Mouse (Mus musculus) CH12.LX (cell line): ENCODE measurements around the gene Gstm1. TPM values are rescaled to one million over a fixed set of nuclear protein-coding genes. Genes with fewer than 3 reads are reported as not detected.
"Not testable (repeated sequence)": the region's sequence is repeated elsewhere in the genome, so short reads cannot be mapped to it uniquely, and the experiment has no call there.

ENCODE experiments used
- DNase-seq: peaks from one replicate; pipeline ENCODE4 v3.0.0-alpha.2; 2013; ENCODE audit errors: extremely low read depth
- H3K27ac ChIP-seq: 2 replicates; pipeline ENCODE4 v1.5.1; 2012; ENCODE audit warnings: low read depth, mild to moderate bottlenecking, control low read depth, moderate library complexity; ENCODE audit not compliant: insufficient read depth
- H3K27me3 ChIP-seq: replicated peaks from 2 replicates; pipeline ENCODE3; 2012; ENCODE audit warnings: inconsistent platforms
- H3K36me3 ChIP-seq, 2 experiments: replicated peaks in 1 of 2; 2 replicates each; pipeline versions ENCODE3 to v1.6.1; 2012; ENCODE audit warnings: inconsistent platforms in 1 of 2, low read length in 1 of 2, mild to moderate bottlenecking in 1 of 2, mixed read lengths in 1 of 2, moderate library complexity in 1 of 2; ENCODE audit not compliant: control insufficient read depth in 1 of 2, insufficient read depth in 1 of 2
- H3K4me1 ChIP-seq, 2 experiments: 2 replicates each; pipeline ENCODE4 v1.6.1; 2012; ENCODE audit warnings: inconsistent platforms in 1 of 2, moderate library complexity in 1 of 2; ENCODE audit not compliant: insufficient read depth in 2 of 2, control insufficient read depth in 1 of 2
- H3K4me2 ChIP-seq: 2 replicates; pipeline ENCODE4 v1.6.1; 2012; ENCODE audit warnings: low read depth, mild to moderate bottlenecking, control low read depth; ENCODE audit not compliant: poor library complexity, insufficient read depth, severe bottlenecking
- H3K4me3 ChIP-seq, 3 experiments: fragments of 150-350 bp in 1 of 3; sonication (generic) in 1 of 3; replicated peaks in 1 of 3; 2 replicates each; pipeline versions ENCODE3 to v1.5.1; 2011 to 2012; ENCODE audit warnings: low read depth in 2 of 3, low read length in 2 of 3, mild to moderate bottlenecking in 2 of 3, moderate library complexity in 2 of 3, control low read depth in 1 of 3, improper control_type of control experiment in 1 of 3, inconsistent platforms in 1 of 3, mixed read lengths in 1 of 3; ENCODE audit not compliant: poor library complexity in 1 of 3
- H3K79me2 ChIP-seq: replicated peaks from 2 replicates; pipeline ENCODE4 v1.6.1; 2012; ENCODE audit warnings: mild to moderate bottlenecking, moderate library complexity; ENCODE audit not compliant: control insufficient read depth, poor library complexity, insufficient read depth, severe bottlenecking; ENCODE audit errors: extremely low read depth
- H3K9ac ChIP-seq: 2 replicates; pipeline ENCODE4 v1.6.1; 2012; ENCODE audit warnings: low read depth, mild to moderate bottlenecking, control low read depth, moderate library complexity; ENCODE audit not compliant: insufficient read depth
- H3K9me3 ChIP-seq: replicated peaks from 2 replicates; pipeline ENCODE3; 2012; ENCODE audit warnings: low read length, inconsistent platforms, mixed read lengths
- BHLHE40 ChIP-seq: IDR thresholded peaks from 2 replicates; pipeline ENCODE4 v1.6.1; 2011; ENCODE audit warnings: mild to moderate bottlenecking, low read depth, low read length, improper control_type of control experiment
- CHD1 ChIP-seq: IDR thresholded peaks from 2 replicates; pipeline ENCODE4 v1.6.1; 2012; ENCODE audit warnings: low read depth, low read length, improper control_type of control experiment, inconsistent platforms
- CTCF ChIP-seq, 2 experiments: IDR thresholded peaks in 1 of 2; conservative IDR thresholded peaks in 1 of 2; 2 replicates each; pipeline ENCODE4 v1.5.1; 2011 to 2012; ENCODE audit warnings: low read depth in 2 of 2, low read length in 2 of 2, improper control_type of control experiment in 1 of 2, inconsistent platforms in 1 of 2, mild to moderate bottlenecking in 1 of 2, moderate library complexity in 1 of 2
- E2F4 ChIP-seq: IDR thresholded peaks from 2 replicates; pipeline ENCODE4 v1.6.1; 2011; ENCODE audit warnings: low read depth, low read length, improper control_type of control experiment; ENCODE audit not compliant: insufficient replicate concordance
- GABPA ChIP-seq: IDR thresholded peaks from 2 replicates; pipeline ENCODE4 v1.6.1; 2012; ENCODE audit warnings: low read depth, low read length, improper control_type of control experiment, inconsistent platforms; ENCODE audit not compliant: insufficient replicate concordance
- MAZ ChIP-seq: IDR thresholded peaks from 2 replicates; pipeline ENCODE4 v1.6.1; 2012; ENCODE audit warnings: low read depth, mild to moderate bottlenecking, inconsistent platforms, low read length, improper control_type of control experiment, moderate library complexity
- MYC ChIP-seq: IDR thresholded peaks from 2 replicates; pipeline ENCODE4 v1.6.1; 2011; ENCODE audit warnings: low read depth, mild to moderate bottlenecking, improper control_type of control experiment, low read length
- NRF1 ChIP-seq: IDR thresholded peaks from 2 replicates; pipeline ENCODE4 v1.6.1; 2014; ENCODE audit warnings: low read depth, mild to moderate bottlenecking, inconsistent platforms, low read length, improper control_type of control experiment, moderate library complexity
- PAX5 ChIP-seq: IDR thresholded peaks from 2 replicates; pipeline ENCODE4 v1.6.1; 2012; ENCODE audit warnings: low read length, inconsistent platforms, mixed read lengths
- POLR2A ChIP-seq: IDR thresholded peaks from 2 replicates; pipeline ENCODE4 v1.6.1; 2011; ENCODE audit warnings: low read depth, mild to moderate bottlenecking, improper control_type of control experiment, low read length
- POLR2AphosphoS2 ChIP-seq: IDR thresholded peaks from 2 replicates; pipeline ENCODE4 v1.6.1; 2011; ENCODE audit warnings: low read depth, low read length, improper control_type of control experiment
- SIN3A ChIP-seq: IDR thresholded peaks from 2 replicates; pipeline ENCODE4 v1.6.1; 2012; ENCODE audit warnings: low read length, improper control_type of control experiment, inconsistent platforms
- TBP ChIP-seq: conservative IDR thresholded peaks from 2 replicates; pipeline ENCODE4 v1.6.1; 2011; ENCODE audit warnings: low read depth, low read length, improper control_type of control experiment
- USF2 ChIP-seq: conservative IDR thresholded peaks from 2 replicates; pipeline ENCODE4 v1.6.1; 2011; ENCODE audit warnings: low read depth, low read length, improper control_type of control experiment
- ZMIZ1 ChIP-seq: IDR thresholded peaks from 2 replicates; pipeline ENCODE4 v1.6.1; 2012; ENCODE audit warnings: low read depth, mild to moderate bottlenecking, inconsistent platforms, low read length, improper control_type of control experiment
- dilution Hi-C: fragments of 300-500 bp; cut with MboI; formaldehyde crosslinking; loops from 2 replicates; pipeline ENCODE4 v1.14.3; 2020; ENCODE audit warnings: low sequenced_read_pairs; ENCODE audit not compliant: extremely low pct_unique_long_range_greater_than_20kb, extremely low pct_ligation_motif_present
- in situ Hi-C: fragments of 300-500 bp; cut with MboI; formaldehyde crosslinking; loops from 3 replicates; pipeline ENCODE4 v1.14.3; 2019; ENCODE audit warnings: low sequenced_read_pairs, low pct_ligation_motif_present, low pct_unique_long_range_greater_than_20kb, mixed read lengths
- polyA plus RNA-seq: library from polyadenylated mRNA; unstranded; fragments of >175 nt; gene quantifications from 2 replicates; pipeline ENCODE4 v1.2.1, GENCODE M21; 2012; ENCODE audit warnings: low read depth; ENCODE audit not compliant: insufficient read length
- total RNA-seq, 2 experiments: library from RNA; depleted of rRNA; stranded (reverse); fragments of 300-350 nt in 1 of 2; fragments of >200 nt in 1 of 2; gene quantifications; 2 replicates each; pipeline ENCODE4 v1.2.3; 2012 to 2014

Gstm1 gene
- total and polyA plus RNA-seq, 3 experiments = 0.25 to 5.4 (median 0.35) TPM

- Histone ChIP-seq H3K79me2 (no peaks in the 10 kb centered on the region), H3K4me3 (no peak overlapping the region)
- no peak for DNase-seq
- TF ChIP-seq POLR2A = no peak
- TF ChIP-seq, all 38 proteins: peak for 0
- Histone ChIP-seq H3K27ac (no peak overlapping the region), H3K36me3 (no peaks in the 10 kb centered on the region), H3K4me1 (no peaks in the 10 kb centered on the region), H3K27me3 (peaks cover 19% of the 10 kb centered on the region), H3K9ac (no peak overlapping the region), H3K9me3 (no peaks in the 10 kb centered on the region), H3K4me2 (no peak overlapping the region)
- dilution Hi-C loops = no loop called here
- in situ Hi-C loops = no loop called here
These were observed 43.5 kb downstream of the Gstm1 start for GRCm38 (mm10) chr3:107974237-107974636.

GRCm38 (mm10) chr3:107972070-107972469, 45.7 kb downstream of the Gstm1 start:
- Histone ChIP-seq H3K36me3 (no peaks in the 10 kb centered on the region), H3K27ac (no peak overlapping the region)
- in situ Hi-C loops = no loop called here
- no peak for TF ChIP-seq GABPA
- TF ChIP-seq SIN3A = no peak
- TF ChIP-seq E2F4 = no peak
- no peak for TF ChIP-seq PAX5
- TF ChIP-seq POLR2AphosphoS2 = no peak
- no peak for TF ChIP-seq MAZ
- TF ChIP-seq NRF1 = no peak
- TF ChIP-seq BHLHE40 = no peak
- no peak for TF ChIP-seq TBP
- no peak for TF ChIP-seq USF2
- no peak for TF ChIP-seq MYC
- TF ChIP-seq ZMIZ1 = no peak
- no peak for TF ChIP-seq CHD1
- no peak for TF ChIP-seq CTCF (conservative IDR thresholded peaks at IDR 0.05 in 1 of 2, IDR thresholded peaks at IDR 0.05 in 1 of 2; ENCODE audit: low read depth in 2 of 2, low read length in 2 of 2)
- TF ChIP-seq, all 38 proteins: peak for 0
- dilution Hi-C loops = no loop called here
- no peak for DNase-seq
- Histone ChIP-seq H3K4me3 (no peak overlapping the region), H3K27me3 (peaks cover 19% of the 10 kb centered on the region), H3K9me3 (no peaks in the 10 kb centered on the region), H3K79me2 (no peaks in the 10 kb centered on the region), H3K4me2 (no peak overlapping the region), H3K9ac (no peak overlapping the region), H3K4me1 (no peaks in the 10 kb centered on the region)

GRCm38 (mm10) chr3:107971101-107971500, 46.7 kb downstream of the Gstm1 start:
- in situ Hi-C loops, H3K4me3 ChIP-seq, dilution Hi-C loops: not testable (repeated sequence)

More at GRCm38 (mm10) chr3:107971101-107971500, 46.7 kb downstream of the Gstm1 start:
- H3K79me2 ChIP-seq, H3K4me1 ChIP-seq, H3K36me3 ChIP-seq, H3K27ac ChIP-seq, DNase-seq, H3K4me2 ChIP-seq, H3K9ac ChIP-seq, H3K9me3 ChIP-seq: not testable (repeated sequence)
- H3K27me3 ChIP-seq = peaks cover 19% of the 10 kb centered on the region
